Mouse (Mus musculus): ENCODE results near the gene Pcyox1. TPM values are rescaled to one million over a fixed set of nuclear protein-coding genes. Genes with fewer than 3 reads are reported as not detected.

Pcyox1 gene
- polyA plus RNA-seq, 1 experiment from 2014 or later = 38.1 TPM

- Histone ChIP-seq H3K9me3 (replicated peaks) (no peaks in the 10 kb centered on the region), H3K4me3 (replicated peaks) (no peak overlapping the region), H3K4me1 (replicated peaks) (no peaks in the 10 kb centered on the region), H3K4me2 (no peak overlapping the region), H3K27ac (no peak overlapping the region), H3K36me3 (peaks cover 56% of the 10 kb centered on the region), H3K27me3 (no peaks in the 10 kb centered on the region), H3K9ac (no peak overlapping the region)
- 79% methylated on average over 3 of the region's 3 CpGs for WGBS (ENCODE audit: insufficient replicate concordance)
- DNase-seq = no peak
- no peak for ATAC-seq (ENCODE audit: low read depth)
Observed at GRCm38 (mm10) chr6:86419239-86419638, 22.3 kb upstream of the Pcyox1 start.

- no peak for DNase-seq
- H3K9me3 ChIP-seq (replicated peaks) = no peaks in the 10 kb centered on the region
- 82% methylated on average over 6 of the region's 6 CpGs for WGBS (ENCODE audit: insufficient replicate concordance)
- H3K27me3 ChIP-seq = no peaks in the 10 kb centered on the region
- H3K27ac ChIP-seq = no peak overlapping the region
- no peak overlapping the region for H3K4me3 ChIP-seq (replicated peaks)
- H3K9ac ChIP-seq = no peak overlapping the region
- no peak overlapping the region for H3K4me2 ChIP-seq
- H3K4me1 ChIP-seq (replicated peaks) = no peaks in the 10 kb centered on the region
- H3K36me3 ChIP-seq = peaks cover 55% of the 10 kb centered on the region
- no peak for ATAC-seq (ENCODE audit: low read depth)
Observed at GRCm38 (mm10) chr6:86418711-86419110, 21.8 kb upstream of the Pcyox1 start.

GRCm38 (mm10) chr6:86406306-86406705, 9.4 kb upstream of the Pcyox1 start:
- Histone ChIP-seq H3K9ac (no peak overlapping the region), H3K27ac (no peak overlapping the region), H3K4me2 (no peak overlapping the region), H3K4me3 (replicated peaks) (no peak overlapping the region), H3K9me3 (replicated peaks) (no peaks in the 10 kb centered on the region), H3K27me3 (no peaks in the 10 kb centered on the region), H3K36me3 (peaks cover 16% of the 10 kb centered on the region), H3K4me1 (replicated peaks) (peaks cover 34% of the 10 kb centered on the region)
- ATAC-seq (ENCODE audit: low read depth) (no peak), DNase-seq (no peak)

GRCm38 (mm10) chr6:86404996-86405395, 8.0 kb upstream of the Pcyox1 start:
- H3K4me3 ChIP-seq (replicated peaks) = peak overlapping the region; percentile 96
- H3K9ac ChIP-seq = peak overlapping the region; percentile 92
- no peak for DNase-seq
- ATAC-seq (ENCODE audit: low read depth) = no peak
- H3K4me1 ChIP-seq (replicated peaks) = peaks cover 43% of the 10 kb centered on the region
- H3K4me2 ChIP-seq = peak overlapping the region; percentile 82
- H3K9me3 ChIP-seq (replicated peaks) = no peaks in the 10 kb centered on the region
- H3K36me3 ChIP-seq = peaks cover 16% of the 10 kb centered on the region
- peak overlapping the region; percentile 92; the same call in 1 of the 2 replicates for H3K27ac ChIP-seq
- no peaks in the 10 kb centered on the region for H3K27me3 ChIP-seq
- WGBS (ENCODE audit: insufficient replicate concordance) = 1% methylated on average over 11 of the region's 11 CpGs

- Histone ChIP-seq H3K9ac (peak within 1 kb of the TSS; percentile 92), H3K4me2 (peak within 1 kb of the TSS; percentile 82), H3K27me3 (no peaks in the 10 kb centered on the region), H3K9me3 (replicated peaks) (no peaks in the 10 kb centered on the region), H3K27ac (peak within 1 kb of the TSS; percentile 92), H3K4me3 (replicated peaks) (peak within 1 kb of the TSS; percentile 96), H3K4me1 (replicated peaks) (peaks cover 44% of the 10 kb centered on the region), H3K36me3 (peaks cover 16% of the 10 kb centered on the region)
- ATAC-seq (ENCODE audit: low read depth) (peak; percentile 96), DNase-seq (peak; percentile 96)
- under 1% methylated on average over 62 of the region's 62 CpGs for WGBS (ENCODE audit: insufficient replicate concordance)
Observed at GRCm38 (mm10) chr6:86404100-86404861, 7.3 kb upstream of the Pcyox1 start, which contains the start of gene Tia1. Tia1 (plus strand) TSS chr6:86404219.

- H3K36me3 ChIP-seq = peaks cover 14% of the 10 kb centered on the region
- ATAC-seq (ENCODE audit: low read depth) = peak; percentile 61
- peak; percentile 80 for DNase-seq
- peaks cover 44% of the 10 kb centered on the region for H3K4me1 ChIP-seq (replicated peaks)
- under 1% methylated on average over 15 of the region's 15 CpGs for WGBS (ENCODE audit: insufficient replicate concordance)
- peak overlapping the region; percentile 96 for H3K4me3 ChIP-seq (replicated peaks)
- H3K9me3 ChIP-seq (replicated peaks) = no peaks in the 10 kb centered on the region
- peak overlapping the region; percentile 92 for H3K27ac ChIP-seq
- no peaks in the 10 kb centered on the region for H3K27me3 ChIP-seq
- H3K9ac ChIP-seq = peak overlapping the region; percentile 92
- H3K4me2 ChIP-seq = peak overlapping the region; percentile 63
Observed at GRCm38 (mm10) chr6:86403728-86404099, 6.8 kb upstream of the Pcyox1 start.

- ATAC-seq (ENCODE audit: low read depth) (no peak), DNase-seq (no peak)
- Histone ChIP-seq H3K9me3 (replicated peaks) (no peaks in the 10 kb centered on the region), H3K27ac (no peak overlapping the region; the same call in 1 of the 2 replicates), H3K4me2 (peak overlapping the region; percentile 63), H3K9ac (peak overlapping the region; percentile 65), H3K4me3 (replicated peaks) (peak overlapping the region; percentile 96), H3K27me3 (no peaks in the 10 kb centered on the region), H3K4me1 (replicated peaks) (peaks cover 45% of the 10 kb centered on the region), H3K36me3 (peaks cover 8% of the 10 kb centered on the region)
- 29% methylated on average over 12 of the region's 12 CpGs for WGBS (ENCODE audit: insufficient replicate concordance)
Observed at GRCm38 (mm10) chr6:86402681-86403607, 6.0 kb upstream of the Pcyox1 start.

- DNase-seq (peak; percentile 69), ATAC-seq (ENCODE audit: low read depth) (peak; percentile 32)
- peaks cover 51% of the 10 kb centered on the region for H3K4me1 ChIP-seq (replicated peaks)
- peak overlapping the region; percentile 45 for H3K4me2 ChIP-seq
- H3K27ac ChIP-seq = no peak overlapping the region
- no peak overlapping the region for H3K9ac ChIP-seq
- H3K9me3 ChIP-seq (replicated peaks) = no peaks in the 10 kb centered on the region
- H3K36me3 ChIP-seq = no peaks in the 10 kb centered on the region
- no peaks in the 10 kb centered on the region for H3K27me3 ChIP-seq
- peak overlapping the region; percentile 15; the same call in 1 of the 2 replicates for H3K4me3 ChIP-seq (replicated peaks)
- WGBS (ENCODE audit: insufficient replicate concordance) = 5% methylated on average over 9 of the region's 9 CpGs
Observed at GRCm38 (mm10) chr6:86400972-86401371, 4.0 kb upstream of the Pcyox1 start.

- H3K4me2 ChIP-seq = no peak overlapping the region
- H3K9me3 ChIP-seq (replicated peaks) = no peaks in the 10 kb centered on the region
- H3K27ac ChIP-seq = no peak overlapping the region
- 51% methylated on average over 2 of the region's 2 CpGs for WGBS (ENCODE audit: insufficient replicate concordance)
- no peak for DNase-seq
- no peaks in the 10 kb centered on the region for H3K36me3 ChIP-seq
- no peak overlapping the region for H3K4me3 ChIP-seq (replicated peaks)
- H3K4me1 ChIP-seq (replicated peaks) = peaks cover 51% of the 10 kb centered on the region
- H3K9ac ChIP-seq = no peak overlapping the region
- ATAC-seq (ENCODE audit: low read depth) = no peak
- H3K27me3 ChIP-seq = no peaks in the 10 kb centered on the region
Observed at GRCm38 (mm10) chr6:86399995-86400394, 3.0 kb upstream of the Pcyox1 start.

- H3K4me3 ChIP-seq (replicated peaks) = no peak overlapping the region
- H3K4me2 ChIP-seq = no peak overlapping the region
- peaks cover 60% of the 10 kb centered on the region for H3K4me1 ChIP-seq (replicated peaks)
- H3K27me3 ChIP-seq = no peaks in the 10 kb centered on the region
- no peak overlapping the region for H3K9ac ChIP-seq
- 68% methylated on average over 2 of the region's 2 CpGs for WGBS (ENCODE audit: insufficient replicate concordance)
- DNase-seq (no peak), ATAC-seq (ENCODE audit: low read depth) (no peak)
- no peaks in the 10 kb centered on the region for H3K9me3 ChIP-seq (replicated peaks)
- no peak overlapping the region for H3K27ac ChIP-seq
- H3K36me3 ChIP-seq = 0 out of 2 replicates have a peak, but pooled peaks cover 4% of the 10 kb centered on the region
Observed at GRCm38 (mm10) chr6:86398986-86399385, 2.0 kb upstream of the Pcyox1 start.

- Histone ChIP-seq H3K4me1 (replicated peaks) (peaks cover 55% of the 10 kb centered on the region), H3K27ac (peak overlapping the region; percentile 45), H3K9ac (peak overlapping the region; percentile 84), H3K9me3 (replicated peaks) (no peaks in the 10 kb centered on the region), H3K36me3 (peaks cover 13% of the 10 kb centered on the region), H3K27me3 (no peaks in the 10 kb centered on the region), H3K4me2 (peak overlapping the region; percentile 87), H3K4me3 (replicated peaks) (peak overlapping the region; percentile 82)
- ATAC-seq (ENCODE audit: low read depth) (no peak), DNase-seq (no peak)
- 4% methylated on average over 14 of the region's 14 CpGs for WGBS (ENCODE audit: insufficient replicate concordance)
Observed at GRCm38 (mm10) chr6:86397257-86397980, 465 bp upstream of the Pcyox1 start.

Data from liver, embryonic 13.5 days (tissue).